Mouse (Mus musculus): Measurements from ENCODE around the gene Sgpp1. TPM values are rescaled to one million over a fixed set of nuclear protein-coding genes. Genes with fewer than 3 reads are reported as not detected.
"Not testable (repeated sequence)": the region's sequence is repeated elsewhere in the genome, so short reads cannot be mapped to it uniquely, and the experiment has no call there.

The Sgpp1 gene
- total RNA-seq, 2 experiments from 2014 or later, result 17.9 TPM

- peak; percentile 11 to 44 for DNase-seq
- intact Hi-C loops (cut with DNase I), result no loop called here
These were observed 34.1 kb downstream of the Sgpp1 start for GRCm38 (mm10) chr12:75701173-75702083.

- no peak for DNase-seq
- intact Hi-C loops (cut with DNase I), result no loop called here
These were observed 36.8 kb downstream of the Sgpp1 start for GRCm38 (mm10) chr12:75698692-75699091.

- intact Hi-C loops (cut with DNase I); DNase-seq: not testable (repeated sequence)
These were observed 39.7 kb downstream of the Sgpp1 start for GRCm38 (mm10) chr12:75695845-75696244.

- intact Hi-C loops (cut with DNase I), result no loop called here
- DNase-seq, result no peak
These were observed 46.5 kb downstream of the Sgpp1 start for GRCm38 (mm10) chr12:75689003-75689402.

DNA sequence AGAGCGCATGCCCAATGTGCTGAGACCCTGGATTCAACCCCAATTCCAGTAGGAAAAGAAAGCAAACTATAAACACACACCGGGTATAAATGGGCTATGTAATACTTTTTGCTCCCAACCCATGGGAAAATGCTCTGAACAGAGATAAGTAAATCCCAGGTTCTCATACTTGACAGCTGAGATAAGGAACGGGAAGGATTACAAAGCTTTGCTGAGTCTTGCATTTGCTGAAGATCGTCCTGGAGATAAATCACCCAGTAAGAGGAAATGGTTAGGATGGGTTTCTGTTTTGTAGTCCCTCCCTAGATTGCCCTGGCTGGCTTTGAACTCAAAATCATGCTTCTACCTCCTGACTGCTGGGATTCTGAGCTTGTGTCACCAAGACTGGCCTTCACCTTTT lies 48.2 kb downstream of the Sgpp1 start:
- intact Hi-C loops (cut with DNase I), result no loop called here
- DNase-seq, result no peak

- intact Hi-C loops (cut with DNase I); DNase-seq: not testable (repeated sequence)
These were observed 51.5 kb downstream of the Sgpp1 start for GRCm38 (mm10) chr12:75684026-75684425.

- DNase-seq, result no peak
These were observed 51.9 kb downstream of the Sgpp1 start for GRCm38 (mm10) chr12:75683598-75683997.

DNA sequence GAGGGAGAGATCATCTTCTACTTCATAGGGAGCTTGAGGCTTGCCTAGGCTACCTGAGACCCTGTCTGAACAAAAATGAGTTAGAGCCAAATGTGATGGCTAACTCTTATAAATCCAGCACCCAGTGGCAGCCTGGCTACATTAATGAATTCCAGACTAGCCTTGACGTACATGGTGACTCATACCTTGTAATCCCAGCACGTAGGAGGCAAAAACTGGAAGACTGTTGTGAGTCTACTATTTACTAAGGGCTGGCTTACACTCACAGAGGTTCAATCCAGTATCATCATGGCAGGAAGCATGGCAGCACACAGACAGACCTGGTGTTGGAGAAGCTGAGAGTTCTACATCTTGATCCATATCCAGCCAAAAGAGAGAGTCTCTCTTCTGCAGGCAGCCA lies 52.7 kb downstream of the Sgpp1 start:
- intact Hi-C loops (cut with DNase I), result no loop called here
- DNase-seq, result no peak

More at GRCm38 (mm10) chr12:75683598-75683997, 51.9 kb downstream of the Sgpp1 start:
- intact Hi-C loops (cut with DNase I), result no loop called here

- intact Hi-C loops (cut with DNase I), result no loop called here
- DNase-seq, result no peak
These were observed 54.4 kb downstream of the Sgpp1 start for GRCm38 (mm10) chr12:75681101-75681500.

GRCm38 (mm10) chr12:75678393-75678792 lies 57.1 kb downstream of the Sgpp1 start:
- intact Hi-C loops (cut with DNase I), result no loop called here
- no peak for DNase-seq

- no peak for DNase-seq
- intact Hi-C loops (cut with DNase I), result no loop called here
These were observed 62.9 kb downstream of the Sgpp1 start for GRCm38 (mm10) chr12:75672630-75673029.

GRCm38 (mm10) chr12:75671759-75672315 lies 63.7 kb downstream of the Sgpp1 start:
- no peak for DNase-seq
- intact Hi-C loops (cut with DNase I), result no loop called here

DNA sequence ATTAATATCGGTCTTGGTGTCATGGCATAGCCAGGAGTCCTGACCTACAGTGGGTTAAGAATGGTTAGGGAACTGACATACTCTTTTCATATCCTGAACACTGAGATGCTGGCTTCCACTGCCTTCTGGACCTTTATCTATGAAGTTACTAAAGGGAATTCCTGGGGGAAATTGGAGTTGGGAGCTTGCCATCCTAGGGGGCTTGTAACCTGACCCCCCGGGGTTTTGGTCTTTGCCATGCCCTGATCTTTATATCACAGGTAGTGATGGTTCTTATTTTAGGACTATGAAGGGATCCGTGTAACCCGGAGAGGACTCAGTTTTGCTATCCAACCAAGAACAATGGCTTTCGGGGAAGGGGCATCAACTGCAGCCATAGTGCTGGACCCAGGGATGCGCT lies 64.9 kb downstream of the Sgpp1 start:
- intact Hi-C loops (cut with DNase I), result no loop called here
- no peak for DNase-seq

GRCm38 (mm10) chr12:75669258-75670106 lies 66.0 kb downstream of the Sgpp1 start, which contains the start of gene Wdr89:
Gene Wdr89, minus strand, starts transcription at chr12:75669537.
- peak; percentile 98 for DNase-seq
- intact Hi-C loops (cut with DNase I), result loop anchor here (5.0 kb wide), 1 partner anchor 103 kb away; no protein-coding TSS in a partner anchor

GRCm38 (mm10) chr12:75668916-75669257 lies 66.6 kb downstream of the Sgpp1 start:
- no peak for DNase-seq
- intact Hi-C loops (cut with DNase I), result loop anchor here (5.0 kb wide), 1 partner anchor 103 kb away; no protein-coding TSS in a partner anchor

GRCm38 (mm10) chr12:75668221-75668620 lies 67.3 kb downstream of the Sgpp1 start:
- intact Hi-C loops (cut with DNase I), result loop anchor here (5.0 kb wide), 1 partner anchor 104 kb away; no protein-coding TSS in a partner anchor
- DNase-seq, result no peak

DNA sequence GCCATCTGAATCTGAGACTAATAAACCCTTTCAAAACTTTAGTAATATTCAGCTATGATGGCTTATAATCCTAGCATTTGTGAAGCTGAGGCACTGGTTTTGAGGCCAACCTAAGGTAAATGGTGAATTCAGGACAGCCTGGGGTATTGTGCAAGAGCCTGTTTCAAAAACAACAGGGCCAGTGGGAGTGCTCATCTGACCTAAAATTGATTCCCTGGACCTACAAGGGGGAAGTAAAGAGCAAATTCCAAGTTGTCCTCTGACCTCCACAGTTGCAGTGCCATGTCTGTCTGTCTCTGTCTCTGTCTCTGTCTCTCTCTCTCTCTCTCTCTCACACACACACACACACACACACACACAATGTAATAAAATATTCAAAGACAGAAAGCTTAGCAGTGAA lies 68.6 kb downstream of the Sgpp1 start:
- intact Hi-C loops (cut with DNase I), result loop anchor here (5.0 kb wide), 1 partner anchor 105 kb away; no protein-coding TSS in a partner anchor
- no peak for DNase-seq

DNA sequence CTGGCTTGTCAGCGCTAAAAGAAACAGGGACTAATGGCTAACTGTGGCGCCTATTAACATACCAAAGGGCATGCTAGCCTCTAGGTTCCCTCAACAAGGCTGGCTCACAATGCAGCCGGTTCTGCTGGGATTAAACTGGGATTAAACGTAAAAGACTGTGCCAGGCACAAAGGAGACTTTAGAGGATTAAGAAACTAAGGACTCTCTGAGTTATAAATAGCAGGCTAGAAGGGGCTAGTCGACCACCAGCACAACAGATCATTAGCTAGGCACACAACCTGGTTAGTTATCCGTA lies 71.1 kb downstream of the Sgpp1 start:
- no peak for DNase-seq
- intact Hi-C loops (cut with DNase I), result no loop called here
